Mouse (Mus musculus) heart, adult 2 months (tissue): Measurements from ENCODE around the gene C130074G19Rik.

Source experiments
- CTCF ChIP-seq: fragments of 200-600 bp; IDR thresholded peaks from 2 replicates; pipeline ENCODE4 v1.8.1; 2022; ENCODE audit warnings: antibody characterized with exemption, mild to moderate bottlenecking, moderate library complexity
- EP300 ChIP-seq: fragments of 200-500 bp; IDR thresholded peaks from 2 replicates; pipeline ENCODE4 v1.6.1; 2011; ENCODE audit warnings: low read depth, low read length, control low read depth; ENCODE audit not compliant: insufficient read depth
- POLR2A ChIP-seq: fragments of 200-500 bp; IDR thresholded peaks from 2 replicates; pipeline ENCODE4 v1.6.1; 2011; ENCODE audit warnings: mild to moderate bottlenecking, low read depth, low read length, control low read depth; ENCODE audit not compliant: insufficient read depth

GRCm38 (mm10) chr1:184908558-184908957, 25.5 kb upstream of the C130074G19Rik start:
- no peak for TF ChIP-seq CTCF
- no peak for TF ChIP-seq POLR2A
- no peak for TF ChIP-seq EP300
